Mouse (Mus musculus) MEL (cell line): ENCODE measurements around the gene Cry2. TPM values are rescaled to one million over a fixed set of nuclear protein-coding genes. Genes with fewer than 3 reads are reported as not detected.

ENCODE experiments used
- DNase-seq: peaks from one replicate; pipeline ENCODE4 v3.0.0; 2011; ENCODE audit warnings: low read depth, low spot score
- H3K27ac ChIP-seq: 2 replicates; pipeline ENCODE4 v1.5.1; 2012; ENCODE audit warnings: low read depth, mild to moderate bottlenecking, control low read depth, low read length, moderate library complexity; ENCODE audit not compliant: control insufficient read depth
- H3K27me3 ChIP-seq, 2 experiments: fragments of 150-350 bp in 1 of 2; sonication (generic) in 1 of 2; 2 replicates each; pipeline ENCODE4 v1.6.1; 2012; ENCODE audit warnings: low read length in 2 of 2, mild to moderate bottlenecking in 2 of 2, improper control_type of control experiment in 1 of 2, moderate library complexity in 1 of 2; ENCODE audit not compliant: insufficient read depth in 2 of 2, control insufficient read depth in 1 of 2
- H3K36me3 ChIP-seq, 2 experiments: 2 replicates each; pipeline ENCODE4 v1.6.1; 2012 to 2014; ENCODE audit warnings: low read length in 2 of 2, improper control_type of control experiment in 1 of 2, inconsistent platforms in 1 of 2, mild to moderate bottlenecking in 1 of 2; ENCODE audit not compliant: insufficient read depth in 2 of 2, control insufficient read depth in 1 of 2
- H3K4me1 ChIP-seq, 2 experiments: fragments of 150-350 bp in 1 of 2; sonication (generic) in 1 of 2; 2 replicates each; pipeline ENCODE4 v1.6.1; 2012; ENCODE audit warnings: low read length in 2 of 2, improper control_type of control experiment in 1 of 2, mild to moderate bottlenecking in 1 of 2; ENCODE audit not compliant: insufficient read depth in 2 of 2, control insufficient read depth in 1 of 2
- H3K4me3 ChIP-seq, 2 experiments: fragments of 150-350 bp in 1 of 2; sonication (generic) in 1 of 2; 2 replicates each; pipeline ENCODE4 v1.5.1; 2012; ENCODE audit warnings: low read depth in 2 of 2, low read length in 2 of 2, mild to moderate bottlenecking in 2 of 2, moderate library complexity in 2 of 2, control low read depth in 1 of 2, improper control_type of control experiment in 1 of 2; ENCODE audit not compliant: control insufficient read depth in 1 of 2, insufficient read depth in 1 of 2
- H3K79me2 ChIP-seq: 2 replicates; pipeline ENCODE4 v1.6.1; 2012; ENCODE audit warnings: mild to moderate bottlenecking, low read length, moderate library complexity; ENCODE audit not compliant: control insufficient read depth, poor library complexity, insufficient read depth
- H3K9ac ChIP-seq: 2 replicates; pipeline ENCODE4 v1.6.1; 2012; ENCODE audit warnings: low read depth, mild to moderate bottlenecking, control low read depth, low read length, moderate library complexity; ENCODE audit not compliant: control insufficient read depth, poor library complexity, severe bottlenecking
- H3K9me3 ChIP-seq: fragments of 150-350 bp; sonication (generic); replicated peaks from 2 replicates; pipeline ENCODE4 v1.6.1; 2012; ENCODE audit warnings: mild to moderate bottlenecking, low read length, improper control_type of control experiment, moderate library complexity; ENCODE audit not compliant: insufficient read depth
- CHD2 ChIP-seq: IDR thresholded peaks from 2 replicates; pipeline ENCODE4 v1.6.1; 2011; ENCODE audit warnings: low read length, improper control_type of control experiment
- CTCF ChIP-seq, 3 experiments: IDR thresholded peaks in 2 of 3; conservative IDR thresholded peaks in 1 of 3; 2 replicates each; pipeline ENCODE4 v1.5.1; 2011 to 2012; ENCODE audit warnings: low read length in 3 of 3, low read depth in 2 of 3, mild to moderate bottlenecking in 2 of 3, improper control_type of control experiment in 1 of 3, inconsistent platforms in 1 of 3, mixed read lengths in 1 of 3, moderate library complexity in 1 of 3; ENCODE audit not compliant: control insufficient read depth in 1 of 3, insufficient read depth in 1 of 3, poor library complexity in 1 of 3, severe bottlenecking in 1 of 3
- ELF1 ChIP-seq: IDR thresholded peaks from 2 replicates; pipeline ENCODE4 v1.6.1; 2014; ENCODE audit warnings: low read depth, mild to moderate bottlenecking, inconsistent platforms, low read length, improper control_type of control experiment, moderate library complexity
- GABPA ChIP-seq: IDR thresholded peaks from 2 replicates; pipeline ENCODE4 v1.6.1; 2012; ENCODE audit warnings: low read depth, mild to moderate bottlenecking, inconsistent platforms, low read length, improper control_type of control experiment, moderate library complexity
- JUND ChIP-seq: IDR thresholded peaks from 2 replicates; pipeline ENCODE4 v1.6.1; 2011; ENCODE audit warnings: low read depth, mild to moderate bottlenecking, improper control_type of control experiment, low read length
- KAT2A ChIP-seq: conservative IDR thresholded peaks from 2 replicates; pipeline ENCODE4 v1.6.1; 2012; ENCODE audit warnings: low read depth, low read length, improper control_type of control experiment, inconsistent platforms
- MYB ChIP-seq: IDR thresholded peaks from 2 replicates; pipeline ENCODE4 v1.6.1; 2011; ENCODE audit warnings: mild to moderate bottlenecking, low read depth, low read length, improper control_type of control experiment
- POLR2AphosphoS5 ChIP-seq: IDR thresholded peaks from 2 replicates; pipeline ENCODE4 v1.6.1; 2012; ENCODE audit warnings: low read depth, borderline replicate concordance, mild to moderate bottlenecking, inconsistent platforms, low read length, moderate library complexity, mixed read lengths
- RAD21 ChIP-seq: IDR thresholded peaks from 2 replicates; pipeline ENCODE4 v1.6.1; 2011; ENCODE audit warnings: mild to moderate bottlenecking, low read depth, low read length, improper control_type of control experiment
- TAL1 ChIP-seq: IDR thresholded peaks from 2 replicates; pipeline ENCODE4 v1.6.1; 2012; ENCODE audit warnings: mild to moderate bottlenecking, inconsistent platforms, low read length, moderate library complexity, mixed read lengths
- TCF12 ChIP-seq: IDR thresholded peaks from 2 replicates; pipeline ENCODE4 v1.6.1; 2014; ENCODE audit warnings: low read depth, mild to moderate bottlenecking, inconsistent platforms, low read length, improper control_type of control experiment, moderate library complexity
- USF1 ChIP-seq: IDR thresholded peaks from 2 replicates; pipeline ENCODE4 v1.6.1; 2014; ENCODE audit warnings: low read depth, mild to moderate bottlenecking, inconsistent platforms, low read length, improper control_type of control experiment, moderate library complexity
- USF2 ChIP-seq, 2 experiments: IDR thresholded peaks; 2 replicates each; pipeline ENCODE4 v1.6.1; 2011 to 2012; ENCODE audit warnings: improper control_type of control experiment in 2 of 2, low read length in 2 of 2, borderline replicate concordance in 1 of 2, inconsistent platforms in 1 of 2, low read depth in 1 of 2, mild to moderate bottlenecking in 1 of 2; ENCODE audit not compliant: insufficient read depth in 1 of 2
- ZC3H11A ChIP-seq: IDR thresholded peaks from 2 replicates; pipeline ENCODE4 v1.6.1; 2012; ENCODE audit warnings: low read depth, mild to moderate bottlenecking, inconsistent platforms, low read length, improper control_type of control experiment
- ZKSCAN1 ChIP-seq: IDR thresholded peaks from 2 replicates; pipeline ENCODE4 v1.6.1; 2012; ENCODE audit warnings: low read depth, mild to moderate bottlenecking, inconsistent platforms, low read length, improper control_type of control experiment, moderate library complexity
- ZMIZ1 ChIP-seq: IDR thresholded peaks from 2 replicates; pipeline ENCODE4 v1.6.1; 2012; ENCODE audit warnings: low read depth, mild to moderate bottlenecking, inconsistent platforms, low read length, improper control_type of control experiment, moderate library complexity
- ZNF384 ChIP-seq: IDR thresholded peaks from 2 replicates; pipeline ENCODE4 v1.6.1; 2012; ENCODE audit warnings: low read depth, mild to moderate bottlenecking, inconsistent platforms, low read length, improper control_type of control experiment
- polyA plus RNA-seq, 2 experiments: library from polyadenylated mRNA; stranded (reverse) in 1 of 2; unstranded in 1 of 2; fragments of >175 nt in 1 of 2; fragments of >200 nt in 1 of 2; gene quantifications; 2 replicates each; pipeline versions ENCODE4 v1.2.1 to v1.2.4; 2012; ENCODE audit warnings: low replicate concordance in 2 of 2, low read depth in 1 of 2; ENCODE audit not compliant: insufficient read length in 2 of 2, insufficient read depth in 1 of 2, missing spikeins in 1 of 2
- total RNA-seq: library from RNA; depleted of rRNA; stranded (reverse); fragments of 300-350 nt; gene quantifications from 2 replicates; pipeline ENCODE4 v1.2.3, GENCODE M21; 2012

The Cry2 gene
- total and polyA plus RNA-seq, 3 experiments = 13.3 to 36.2 TPM; not detected in 1

- TF ChIP-seq JUND = no peak
- TF ChIP-seq CTCF (IDR thresholded peaks at IDR 0.05 in 2 of 3, conservative IDR thresholded peaks at IDR 0.05 in 1 of 3; ENCODE audit: control insufficient read depth in 1 of 3, insufficient read depth in 1 of 3, low read depth in 2 of 3, low read length in 3 of 3, poor library complexity in 1 of 3, severe bottlenecking in 1 of 3) = no peak
- no peak for TF ChIP-seq ZKSCAN1
- no peak for TF ChIP-seq ZNF384
- TF ChIP-seq, all 39 proteins: peak for 0
- Histone ChIP-seq H3K27ac (no peak overlapping the region), H3K79me2 (peaks cover 2% of the 10 kb centered on the region), H3K36me3 (no peaks in the 10 kb centered on the region; a peak in 1 of 4 replicates), H3K9me3 (no peaks in the 10 kb centered on the region), H3K9ac (no peak overlapping the region), H3K4me1 (peaks cover 0 to 8% of the 10 kb centered on the region in 2 experiments; a peak in 2 of 4 replicates), H3K27me3 (no peaks in the 10 kb centered on the region), H3K4me3 (no peak overlapping the region)
- DNase-seq = no peak
Measured at GRCm38 (mm10) chr2:92380495-92381050, 53.3 kb downstream of the Cry2 start.

- no peak for DNase-seq
- no peak overlapping the region for H3K4me3 ChIP-seq
- H3K79me2 ChIP-seq = peaks cover 5% of the 10 kb centered on the region
- peaks cover 0 to 8% of the 10 kb centered on the region in 2 experiments; a peak in 2 of 4 replicates for H3K4me1 ChIP-seq
- TF ChIP-seq TAL1 (no peak), ZMIZ1 (no peak), ZC3H11A (no peak), RAD21 (no peak), CHD2 (no peak), USF1 (no peak), GABPA (no peak), POLR2AphosphoS5 (no peak), TCF12 (no peak), JUND (no peak), KAT2A (no peak), MYB (no peak), ELF1 (no peak), USF2 (IDR thresholded peaks at IDR 0.05; ENCODE audit: borderline replicate concordance in 1 of 2, insufficient read depth in 1 of 2, low read depth in 1 of 2, low read length in 2 of 2) (no peak)
- no peaks in the 10 kb centered on the region for H3K9me3 ChIP-seq
- no peaks in the 10 kb centered on the region for H3K27me3 ChIP-seq
- no peak overlapping the region for H3K27ac ChIP-seq
- H3K9ac ChIP-seq = no peak overlapping the region
- H3K36me3 ChIP-seq = no peaks in the 10 kb centered on the region; a peak in 1 of 4 replicates
Measured at GRCm38 (mm10) chr2:92379783-92380494, 53.9 kb downstream of the Cry2 start.
